Mouse (Mus musculus) stomach, embryonic 16.5 days (tissue): ENCODE measurements at regions not wholly inside any gene's neighbourhood (a gene's known extent, or its start where the extent isn't known, plus 50 kb on each side); places are given as distances from the start of the nearest gene placed in this dataset.

ENCODE experiments used
- ATAC-seq: fragments of 200-750 bp; cut with Nextera tagmentation; 2 replicates; pipeline ENCODE4 v1.8.0; 2017; ENCODE audit warnings: moderate number of reproducible peaks, moderate TSS enrichment; ENCODE audit not compliant: insufficient read depth, low FRiP score
- H3K27ac ChIP-seq: fragments of 300-500 bp; sonication (generic); 2 replicates; pipeline ENCODE4 v1.5.1; 2014; ENCODE audit warnings: low read length
- H3K27me3 ChIP-seq: fragments of 300-500 bp; sonication (generic); 2 replicates; pipeline ENCODE4 v1.6.1; 2014; ENCODE audit warnings: low read length, control low read depth, mixed read lengths; ENCODE audit not compliant: control insufficient read depth, insufficient read depth
- H3K36me3 ChIP-seq: fragments of 300-500 bp; sonication (generic); 2 replicates; pipeline ENCODE4 v1.6.1; 2014; ENCODE audit warnings: low read length; ENCODE audit not compliant: control insufficient read depth, insufficient read depth
- H3K4me1 ChIP-seq: fragments of 300-500 bp; sonication (generic); 2 replicates; pipeline ENCODE4 v1.6.1; 2014; ENCODE audit warnings: low read length, control low read depth, mixed read lengths; ENCODE audit not compliant: control insufficient read depth, insufficient read depth
- H3K4me2 ChIP-seq: fragments of 300-500 bp; sonication (generic); 2 replicates; pipeline ENCODE4 v1.6.1; 2014; ENCODE audit warnings: low read depth, low read length, mixed read lengths
- H3K4me3 ChIP-seq: fragments of 300-500 bp; sonication (generic); replicated peaks from 2 replicates; pipeline ENCODE4 v1.5.1; 2014; ENCODE audit warnings: mild to moderate bottlenecking, low read length
- H3K9ac ChIP-seq: fragments of 300-500 bp; sonication (generic); 2 replicates; pipeline ENCODE4 v1.6.1; 2014; ENCODE audit warnings: low read length
- H3K9me3 ChIP-seq: fragments of 300-500 bp; sonication (generic); replicated peaks from 2 replicates; pipeline ENCODE4 v1.6.1; 2016; ENCODE audit warnings: low read length, control low read depth; ENCODE audit not compliant: control insufficient read depth
- WGBS: fragments of 180-500 bp; shearing (Covaris S2); extraction: QIAGEN DNeasy Blood & Tissue Kit; methylation state at CpG from one replicate; pipeline ENCODE4 v1.1.7; 2014; 5-methylcytosine and 5-hydroxymethylcytosine counted together

DNA sequence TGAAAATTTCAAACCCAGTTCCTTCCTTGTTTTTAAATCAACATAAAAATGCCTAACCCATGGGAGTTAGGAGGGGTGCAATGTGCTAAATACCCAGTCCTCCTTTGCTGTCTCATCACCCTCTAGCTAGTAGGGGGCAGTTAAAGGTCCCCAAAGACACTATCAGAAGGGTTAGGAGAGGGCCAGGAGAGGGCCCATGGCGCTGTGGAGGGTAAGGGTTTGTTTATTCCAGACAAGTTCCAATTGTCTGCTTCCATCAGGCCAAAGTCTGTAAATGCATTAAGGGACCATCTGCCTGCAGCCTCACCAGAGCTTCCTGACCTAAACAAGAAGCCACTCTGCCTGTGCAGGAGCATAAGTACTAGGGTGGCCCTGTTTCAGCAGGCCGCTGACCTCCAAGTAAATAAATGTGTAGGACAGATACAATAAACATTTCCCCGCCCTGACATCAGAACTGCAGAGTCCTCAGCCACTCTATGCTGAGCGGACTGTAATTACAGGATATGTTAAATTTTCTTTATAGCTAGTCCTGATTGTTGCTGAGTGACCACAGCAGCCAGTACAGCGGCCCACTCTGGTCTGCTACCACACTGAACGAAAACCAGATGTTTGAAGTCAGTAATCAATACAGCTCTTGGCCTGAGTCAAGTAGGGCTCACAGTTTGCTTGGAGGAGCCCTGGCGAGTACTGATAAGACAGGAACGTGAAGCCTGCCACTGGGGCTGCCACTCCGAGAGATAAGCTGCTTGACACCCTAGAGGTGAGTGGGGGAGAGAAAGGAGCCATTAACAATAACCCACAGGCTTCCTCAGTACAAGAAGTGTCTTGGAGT is 87.4 kb downstream of the Hlx start:
- Histone ChIP-seq H3K4me2 (no peak overlapping the region), H3K36me3 (no peaks in the 10 kb centered on the region), H3K9ac (no peak overlapping the region), H3K4me3 (no peak overlapping the region), H3K4me1 (peaks cover 10% of the 10 kb centered on the region), H3K27ac (peak overlapping the region; percentile 23; the same call in 1 of the 2 replicates), H3K9me3 (peaks cover 8% of the 10 kb centered on the region; the same call in 1 of the 2 replicates), H3K27me3 (no peaks in the 10 kb centered on the region)
- WGBS, result 26% methylated on average over 9 of the region's 9 CpGs
- ATAC-seq, result peak; percentile 80; the same call in 1 of the 2 replicates

DNA sequence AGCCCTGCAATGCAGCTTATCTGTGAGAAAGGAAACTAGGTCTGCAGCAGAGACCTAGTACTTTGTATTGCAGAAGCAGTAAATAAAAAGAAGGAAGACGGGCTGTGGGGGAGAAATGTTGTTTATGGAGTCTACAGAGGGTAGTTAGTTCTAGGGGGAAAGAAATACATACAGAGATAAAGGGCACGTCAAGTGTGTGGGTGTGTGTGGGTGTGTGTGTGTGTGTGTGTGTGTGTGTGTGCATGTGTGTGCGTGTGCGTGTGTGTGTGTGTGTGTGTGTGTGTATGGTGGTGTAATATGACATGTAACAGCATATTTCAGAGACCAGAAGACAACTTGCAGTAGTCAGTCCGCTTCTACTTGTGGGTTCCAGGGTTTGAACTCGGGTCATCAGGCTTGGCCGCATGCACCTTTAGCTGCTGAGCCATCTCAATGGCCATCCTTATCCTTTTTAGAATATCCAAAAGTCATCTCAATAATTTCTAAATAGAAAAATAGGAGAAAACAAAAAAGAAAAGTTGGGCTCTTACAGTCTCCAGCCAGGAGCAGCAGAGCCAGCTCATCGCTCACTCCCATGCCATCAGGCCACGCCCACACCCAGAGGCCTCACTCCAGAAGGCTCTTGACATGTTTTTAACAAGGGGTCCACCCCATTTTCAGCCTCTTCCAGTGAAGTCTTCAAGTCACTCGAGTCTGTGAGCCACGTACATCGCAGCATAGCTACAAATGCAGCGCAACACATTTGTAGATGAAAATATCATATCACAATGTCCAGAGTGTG is 101.5 kb downstream of the Hlx start:
- Histone ChIP-seq H3K9me3 (no peaks in the 10 kb centered on the region), H3K4me1 (0 out of 2 replicates have a peak, but pooled peaks cover 2% of the 10 kb centered on the region), H3K4me3 (no peak overlapping the region), H3K36me3 (no peaks in the 10 kb centered on the region), H3K4me2 (no peak overlapping the region), H3K27me3 (no peaks in the 10 kb centered on the region), H3K9ac (no peak overlapping the region), H3K27ac (no peak overlapping the region)
- WGBS, result 80% methylated on average over 13 of the region's 13 CpGs
- no peak for ATAC-seq

DNA sequence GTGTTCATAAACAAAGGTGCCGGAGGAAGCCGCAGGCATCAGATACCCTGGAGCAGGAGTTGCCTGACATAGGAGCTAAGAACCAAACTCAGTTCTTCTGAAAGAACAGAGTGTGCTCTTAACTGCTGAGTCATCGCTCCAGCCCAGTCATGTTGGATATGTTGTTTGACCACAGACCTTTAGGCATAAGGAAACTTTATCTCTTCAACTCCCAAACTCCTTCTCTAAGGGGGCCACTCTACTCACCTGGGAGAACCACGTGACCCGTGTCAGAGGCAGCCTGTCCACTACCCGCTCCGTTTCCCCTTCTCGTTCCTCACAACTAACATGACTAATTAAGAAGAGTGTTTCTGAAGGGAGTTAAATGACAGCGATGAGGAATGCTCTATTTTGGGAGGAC is 103.2 kb downstream of the Hlx start:
- Histone ChIP-seq H3K4me3 (no peak overlapping the region), H3K4me2 (no peak overlapping the region), H3K9ac (no peak overlapping the region), H3K4me1 (0 out of 2 replicates have a peak, but pooled peaks cover 2% of the 10 kb centered on the region), H3K36me3 (no peaks in the 10 kb centered on the region), H3K9me3 (no peaks in the 10 kb centered on the region), H3K27ac (no peak overlapping the region), H3K27me3 (no peaks in the 10 kb centered on the region)
- 77% methylated on average over 9 of the region's 9 CpGs for WGBS
- no peak for ATAC-seq

DNA sequence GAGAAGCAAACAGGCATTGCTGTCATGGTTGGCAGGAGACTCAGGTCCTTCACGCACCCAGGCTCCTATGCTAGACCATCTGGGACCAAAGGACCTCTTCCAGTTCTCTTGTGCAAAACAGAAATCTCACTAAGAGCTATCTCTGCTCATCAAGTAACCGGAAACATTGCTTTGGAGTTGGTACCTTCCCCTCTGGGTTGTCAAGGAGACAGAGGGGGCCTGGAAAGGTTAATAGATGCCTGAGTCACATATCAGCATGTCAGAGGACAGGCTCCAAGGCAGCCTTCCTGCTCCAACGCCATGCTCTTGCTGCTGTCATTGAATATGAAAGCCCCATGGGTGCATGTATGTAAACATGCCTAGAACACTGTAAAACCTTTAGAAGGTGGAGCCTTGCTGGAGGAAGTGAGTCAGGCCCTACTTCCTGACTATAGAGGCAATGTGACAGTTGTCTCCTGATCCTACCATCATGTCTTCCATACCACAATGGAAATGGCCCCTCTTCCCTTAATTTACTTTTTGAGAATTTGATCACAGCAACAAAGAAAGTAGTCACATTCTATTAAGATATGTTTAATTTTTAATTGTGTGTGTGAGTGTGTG is 103.8 kb downstream of the Hlx start:
- ATAC-seq, result no peak
- H3K9ac ChIP-seq, result no peak overlapping the region
- H3K4me3 ChIP-seq, result no peak overlapping the region
- no peak overlapping the region for H3K4me2 ChIP-seq
- WGBS, result 65% methylated on average over 3 of the region's 3 CpGs
- H3K4me1 ChIP-seq, result 0 out of 2 replicates have a peak, but pooled peaks cover 2% of the 10 kb centered on the region
- H3K27ac ChIP-seq, result no peak overlapping the region
- H3K9me3 ChIP-seq, result no peaks in the 10 kb centered on the region
- H3K36me3 ChIP-seq, result no peaks in the 10 kb centered on the region
- no peaks in the 10 kb centered on the region for H3K27me3 ChIP-seq

DNA sequence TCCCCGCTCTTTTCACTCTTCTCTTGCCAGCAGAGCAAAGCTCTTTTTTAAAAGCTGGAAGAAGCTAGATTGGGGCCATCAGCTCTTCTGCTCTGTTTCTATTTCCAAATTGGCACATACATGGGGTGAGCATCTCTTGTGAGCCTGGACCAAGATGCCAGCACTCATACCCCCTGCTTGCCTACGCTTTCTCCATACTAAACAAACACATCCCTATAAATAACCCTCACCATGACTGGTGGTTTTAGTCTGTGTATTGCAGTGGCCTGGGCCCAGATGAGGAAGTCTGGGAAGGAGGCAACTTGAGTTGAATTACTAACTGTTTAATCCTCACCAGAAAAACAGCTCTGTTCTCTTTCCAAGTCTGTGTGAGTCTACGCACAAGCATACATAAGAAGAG is 110.0 kb downstream of the Hlx start:
- Histone ChIP-seq H3K4me2 (no peak overlapping the region), H3K4me1 (no peaks in the 10 kb centered on the region), H3K27ac (no peak overlapping the region), H3K36me3 (no peaks in the 10 kb centered on the region), H3K4me3 (no peak overlapping the region), H3K27me3 (no peaks in the 10 kb centered on the region), H3K9ac (no peak overlapping the region), H3K9me3 (no peaks in the 10 kb centered on the region)
- WGBS, result 48% methylated on average over 3 of the region's 3 CpGs
- peak; percentile 13; the same call in 1 of the 2 replicates for ATAC-seq

DNA sequence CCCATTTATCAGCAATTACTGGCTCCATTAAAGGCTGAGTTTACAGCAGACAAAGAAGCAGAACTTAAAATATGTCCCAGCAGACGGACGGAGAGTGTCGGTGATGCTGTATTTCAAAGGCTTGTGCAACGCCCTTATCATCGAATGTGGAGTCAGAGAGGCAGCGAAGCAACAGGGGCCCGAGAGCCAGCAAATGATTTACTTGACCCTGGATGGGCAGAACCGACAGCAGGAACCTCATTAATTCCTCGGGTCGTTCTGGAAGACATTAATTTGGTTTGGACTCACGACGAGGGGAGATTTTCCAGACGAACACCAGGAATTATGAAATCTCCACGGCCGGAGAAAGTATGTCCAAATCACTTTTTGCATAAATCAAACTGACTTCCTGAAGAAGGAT is 110.5 kb downstream of the Hlx start:
- no peak overlapping the region for H3K4me2 ChIP-seq
- H3K4me3 ChIP-seq, result no peak overlapping the region
- ATAC-seq, result peak; percentile 10; the same call in 1 of the 2 replicates
- no peaks in the 10 kb centered on the region for H3K9me3 ChIP-seq
- H3K27me3 ChIP-seq, result no peaks in the 10 kb centered on the region
- H3K9ac ChIP-seq, result no peak overlapping the region
- no peaks in the 10 kb centered on the region for H3K4me1 ChIP-seq
- WGBS, result 30% methylated on average over 15 of the region's 15 CpGs
- H3K27ac ChIP-seq, result no peak overlapping the region
- no peaks in the 10 kb centered on the region for H3K36me3 ChIP-seq

DNA sequence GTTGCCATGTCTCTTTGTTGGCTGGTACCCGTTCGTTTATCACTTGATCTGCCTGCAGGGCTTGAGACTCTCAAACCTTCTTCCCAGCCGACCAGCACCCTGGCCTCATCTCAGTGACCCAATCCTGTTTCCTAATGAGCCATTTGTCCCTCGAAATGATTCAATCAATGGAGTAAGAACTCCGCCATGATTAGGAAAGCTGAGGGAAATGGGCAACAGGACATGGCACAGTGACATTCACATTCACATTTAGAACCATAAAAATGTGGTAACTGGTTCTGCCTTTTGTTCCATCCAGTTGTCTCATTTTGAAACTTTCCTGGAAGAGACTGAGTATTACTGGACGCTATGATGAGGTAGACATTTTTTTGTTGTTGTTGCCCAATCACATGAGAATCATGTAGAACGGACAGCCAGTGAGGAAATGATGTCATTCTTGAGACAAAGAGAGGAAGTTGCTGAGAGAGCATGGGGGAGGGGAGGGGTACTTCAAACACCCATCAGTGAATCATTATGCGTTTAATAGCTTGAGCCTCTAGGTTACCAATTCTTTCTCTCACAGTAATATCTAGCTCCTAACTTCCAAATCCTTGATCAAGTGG is 114.5 kb downstream of the Hlx start:
- no peaks in the 10 kb centered on the region for H3K36me3 ChIP-seq
- ATAC-seq, result no peak
- H3K27me3 ChIP-seq, result no peaks in the 10 kb centered on the region
- 79% methylated on average over 8 of the region's 8 CpGs for WGBS
- no peak overlapping the region for H3K4me3 ChIP-seq
- H3K9ac ChIP-seq, result no peak overlapping the region
- H3K4me1 ChIP-seq, result no peaks in the 10 kb centered on the region
- H3K4me2 ChIP-seq, result no peak overlapping the region
- no peaks in the 10 kb centered on the region for H3K9me3 ChIP-seq
- no peak overlapping the region for H3K27ac ChIP-seq

DNA sequence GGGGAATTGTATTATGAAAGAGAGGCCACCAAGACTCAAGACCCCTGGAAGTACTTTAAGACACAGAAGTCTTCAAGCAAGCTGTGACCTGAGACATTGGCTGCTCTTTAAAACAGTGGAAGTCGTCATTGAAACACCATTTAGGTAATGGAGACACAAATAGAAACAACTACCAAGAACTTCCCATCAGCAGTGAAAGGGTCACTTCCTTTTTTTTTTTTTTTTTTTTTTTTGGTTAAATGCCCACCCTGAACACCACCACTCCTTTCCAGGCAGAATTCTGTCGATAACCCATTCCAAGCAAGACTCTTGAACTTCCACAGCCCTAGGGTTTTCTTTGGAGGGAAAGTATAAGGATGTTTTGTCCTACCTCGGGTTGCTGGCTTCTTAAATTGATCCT is 116.4 kb downstream of the Hlx start:
- Histone ChIP-seq H3K36me3 (no peaks in the 10 kb centered on the region), H3K4me3 (no peak overlapping the region), H3K4me1 (no peaks in the 10 kb centered on the region), H3K9me3 (no peaks in the 10 kb centered on the region), H3K27me3 (no peaks in the 10 kb centered on the region), H3K27ac (no peak overlapping the region), H3K9ac (no peak overlapping the region), H3K4me2 (no peak overlapping the region)
- WGBS, result 61% methylated on average over 3 of the region's 3 CpGs
- no peak for ATAC-seq
